Mouse (Mus musculus) T-helper 17 cell (primary cell): ENCODE measurements around the gene Ear10.
"Not testable (repeated sequence)": the region's sequence is repeated elsewhere in the genome, so short reads cannot be mapped to it uniquely, and the experiment has no call there.

Experiments
- in situ Hi-C, 2 experiments: fragments of 300-600 bp; cut with MboI, MseI; formaldehyde crosslinking; loops; 1 replicate in 1 of 2; 2 replicates in 1 of 2; pipeline ENCODE4 v1.15.1; 2025; ENCODE audit warnings: high pct_unique_total_duplicates in 2 of 2

Ear10 gene

DNA sequence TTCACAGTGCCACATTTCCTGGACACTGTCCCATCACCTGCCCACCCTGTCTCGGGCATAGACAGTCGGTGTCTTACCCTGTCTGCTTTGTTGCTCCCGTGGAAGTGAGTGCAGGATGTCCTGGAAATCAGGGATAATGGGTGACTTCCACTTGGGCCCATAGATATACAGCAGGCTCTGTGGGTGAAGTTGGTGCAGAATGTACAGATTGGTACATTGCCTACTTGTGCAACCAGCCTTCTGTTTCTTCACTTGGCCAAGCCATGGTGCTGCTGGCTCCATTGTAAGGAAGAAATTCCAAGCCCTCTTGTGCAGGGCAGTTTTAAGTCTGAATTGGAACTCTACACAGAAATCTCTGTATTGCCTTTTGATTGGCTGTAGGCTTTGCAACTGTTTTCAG lies at the start of gene Ear10:
Ear10 (minus strand) TSS at position 101 of the 400 bp plus-strand sequence.
- in situ Hi-C loops = loop anchor here in 1 of 2 experiments (5.0 kb wide), 2 partner anchors 51 to 59 kb away; no protein-coding TSS in a partner anchor

DNA sequence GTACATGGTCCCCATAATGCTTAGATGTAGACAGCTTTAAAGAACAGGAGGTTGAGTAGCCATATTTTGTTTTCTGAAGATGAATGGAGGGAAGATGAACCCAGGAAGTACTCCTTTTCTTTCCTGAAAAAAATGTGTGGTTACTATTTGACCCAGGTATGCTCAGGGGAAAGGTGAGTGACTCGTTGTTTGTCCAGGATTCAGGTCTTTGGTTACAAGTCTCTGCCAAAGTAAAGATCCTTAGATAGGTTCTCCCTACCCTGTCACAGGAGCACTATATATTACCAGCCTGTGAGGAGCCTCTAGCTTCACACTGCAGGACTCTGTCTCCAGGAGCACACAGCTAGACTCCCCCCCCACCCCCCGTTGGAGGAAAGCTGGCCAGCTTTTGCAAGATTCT lies 33.4 kb upstream of the Ear10 start, which contains the start of gene Ang5:
Ang5 (plus strand) TSS at position 301 of the 400 bp plus-strand sequence.
- in situ Hi-C loops = loop anchor here in 1 of 2 experiments (10.0 kb wide), 1 partner anchor 48 kb away; the partner anchor contains the start of gene Ang6

DNA sequence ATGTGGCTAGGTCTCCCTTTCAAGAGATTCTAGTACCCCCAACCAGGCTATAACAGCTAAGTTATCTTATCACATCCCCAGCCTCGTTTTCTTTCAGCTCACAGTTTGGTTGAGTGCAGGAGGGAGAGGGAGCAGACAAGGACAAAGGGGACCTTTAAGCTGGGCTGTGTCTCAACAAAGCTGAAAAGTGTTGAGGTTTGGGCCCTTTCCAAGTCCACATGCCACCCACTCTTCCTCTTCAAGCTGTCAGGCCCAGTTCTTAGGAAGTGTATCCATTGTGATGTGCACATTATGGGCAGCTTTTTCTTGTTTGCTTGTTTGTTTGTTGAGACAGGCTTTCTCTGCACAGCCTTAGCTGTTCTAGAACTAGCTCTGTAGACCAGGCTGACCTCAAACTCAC lies 31.7 kb upstream of the Ear10 start:
- in situ Hi-C loops = loop anchor here in 1 of 2 experiments (10.0 kb wide), 1 partner anchor 50 kb away; the partner anchor contains the start of gene Ang6

DNA sequence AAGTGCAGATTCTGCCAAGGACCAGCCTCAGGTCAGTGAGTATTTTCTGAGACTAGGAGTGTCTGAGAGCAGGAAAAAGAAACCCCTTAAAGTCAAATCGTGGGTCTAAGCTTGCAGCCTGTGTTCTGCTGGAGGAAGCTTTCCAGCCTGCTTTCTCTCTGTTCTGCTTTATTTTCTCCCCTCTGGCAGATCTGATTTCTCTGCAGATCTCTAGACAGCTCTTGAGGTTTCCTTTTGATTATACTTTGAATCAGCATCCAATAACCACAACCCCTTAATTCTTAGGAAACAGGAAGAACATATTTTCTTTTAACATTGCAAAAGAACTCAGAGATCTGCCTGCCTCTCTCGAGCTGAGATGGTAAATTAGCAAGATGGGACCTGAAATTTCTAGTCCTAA lies 30.0 kb upstream of the Ear10 start:
- in situ Hi-C loops = loop anchor here in 1 of 2 experiments (10.0 kb wide), 1 partner anchor 51 kb away; the partner anchor contains the start of gene Ang6

DNA sequence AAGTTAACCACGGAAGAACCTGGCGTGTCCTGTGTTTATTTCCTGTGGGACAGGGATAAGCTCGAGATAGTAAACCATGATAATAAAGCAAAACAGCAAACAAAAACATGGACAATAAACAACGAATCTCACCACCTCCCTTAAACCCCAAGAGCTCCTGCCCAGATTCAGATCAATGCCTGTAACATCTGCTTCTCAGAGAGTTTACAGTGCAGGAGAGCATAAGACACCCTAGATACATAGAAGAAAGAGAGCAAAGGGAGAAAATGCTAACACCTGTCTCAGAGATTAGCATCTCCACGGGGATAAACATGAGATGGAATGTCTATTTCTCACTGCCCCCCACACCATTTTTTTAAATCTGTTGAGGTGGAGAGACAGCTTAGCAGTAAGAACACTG lies 10.0 kb upstream of the Ear10 start:
- in situ Hi-C loops = not testable (repeated sequence)

DNA sequence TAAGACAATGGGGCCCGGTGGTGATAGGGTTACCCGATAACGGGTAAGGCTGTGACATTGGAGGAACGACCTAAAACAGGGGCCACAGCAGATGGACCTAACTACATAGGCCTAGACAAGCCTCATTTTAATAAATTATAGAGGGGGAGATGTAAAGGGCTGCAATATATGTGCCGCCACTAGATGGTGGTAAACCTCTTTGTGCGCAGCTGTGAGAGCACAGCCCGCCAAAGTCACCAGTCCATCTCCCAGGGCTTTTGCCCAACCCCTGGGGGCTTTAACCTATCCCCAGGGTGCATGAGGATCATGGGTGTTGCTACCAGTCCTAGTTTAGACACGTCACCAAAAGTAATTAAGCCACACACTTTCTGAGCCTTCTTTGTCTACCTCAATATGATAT lies 9.6 kb upstream of the Ear10 start:
- in situ Hi-C loops = not testable (repeated sequence)

DNA sequence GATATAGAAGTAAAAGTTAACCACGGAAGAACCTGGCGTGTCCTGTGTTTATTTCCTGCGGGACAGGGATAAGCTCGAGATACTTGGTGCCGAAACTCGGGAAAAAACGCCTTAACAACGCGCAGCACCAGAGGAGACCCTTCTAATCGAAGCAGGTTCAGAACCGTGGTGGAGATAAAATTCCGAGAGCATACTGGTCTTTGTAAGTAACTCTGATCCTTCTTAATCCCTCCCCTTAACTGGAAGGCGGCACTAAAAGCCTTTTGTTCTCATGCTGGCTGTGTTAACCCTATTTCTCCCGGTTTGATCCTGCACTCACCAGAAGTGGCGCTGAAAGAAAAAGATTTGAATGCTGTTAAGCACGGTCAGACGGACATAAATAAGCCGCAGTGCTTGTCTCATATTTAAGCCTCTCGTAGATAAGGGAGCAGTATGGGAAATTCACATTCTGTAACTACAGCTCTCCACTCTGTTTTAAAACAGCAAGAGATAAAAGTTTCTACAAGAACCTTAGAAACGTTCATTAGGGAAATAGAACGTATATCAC lies 2.1 kb upstream of the Ear10 start:
- in situ Hi-C loops = not testable (repeated sequence)

DNA sequence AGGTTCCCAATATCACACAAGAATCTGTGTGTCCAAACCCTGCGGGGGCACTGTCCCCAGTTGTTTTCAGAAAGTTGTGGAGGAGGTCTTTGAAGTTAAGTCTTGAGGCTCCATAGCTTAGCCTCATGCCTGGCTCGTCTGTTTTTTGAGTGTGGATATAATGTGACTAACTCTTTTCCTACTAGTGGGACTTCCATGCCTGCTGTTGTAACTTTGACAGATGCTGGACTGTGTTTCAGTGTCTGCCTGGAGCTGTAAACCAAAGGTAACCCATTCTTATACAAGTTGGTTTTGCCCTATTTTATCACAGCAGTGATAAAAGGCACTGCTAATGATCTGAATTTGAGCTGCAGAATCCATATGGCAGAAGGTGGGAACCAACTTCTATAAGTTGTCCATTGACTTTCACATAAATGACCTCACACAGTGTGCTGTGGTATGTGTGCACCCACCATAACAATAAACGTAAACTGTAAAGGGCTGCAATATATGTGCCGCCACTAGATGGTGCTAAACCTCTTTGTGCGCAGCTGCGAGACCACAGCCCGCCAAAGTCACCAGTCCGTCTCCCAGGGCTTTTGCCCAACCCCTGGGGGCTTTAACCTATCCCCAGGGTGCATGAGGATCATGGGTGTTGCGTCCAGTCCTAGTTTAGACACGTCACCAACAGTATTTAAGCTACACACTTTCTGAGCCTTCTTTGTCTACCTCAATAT lies 1.5 kb upstream of the Ear10 start, which contains the start of gene Gm8113:
Gm8113 (plus strand) TSS at position 703 of the 716 bp plus-strand sequence.
- in situ Hi-C loops = loop anchor here in 1 of 2 experiments (5.0 kb wide), 2 partner anchors 53 to 57 kb away; no protein-coding TSS in a partner anchor

DNA sequence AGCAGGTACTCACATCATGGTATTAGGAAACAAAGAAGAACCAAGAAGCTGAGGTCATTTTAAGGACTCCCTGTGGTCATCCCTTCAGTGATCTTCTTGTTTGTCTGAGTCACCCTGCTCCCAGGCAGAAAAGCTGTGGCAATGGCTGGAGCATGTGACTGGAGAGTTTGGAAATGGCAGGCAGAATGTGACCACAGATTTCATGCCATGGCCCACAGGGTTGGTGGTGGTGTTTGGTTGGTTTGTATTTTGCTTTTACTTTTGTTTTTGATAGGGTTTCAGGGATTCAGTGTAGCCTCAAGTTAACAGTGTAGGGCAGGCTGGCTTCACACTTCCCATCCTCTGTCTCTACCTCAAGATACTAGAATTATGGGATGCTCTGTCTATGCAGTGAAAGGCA lies 5.1 kb downstream of the Ear10 start:
- in situ Hi-C loops = not testable (repeated sequence)

DNA sequence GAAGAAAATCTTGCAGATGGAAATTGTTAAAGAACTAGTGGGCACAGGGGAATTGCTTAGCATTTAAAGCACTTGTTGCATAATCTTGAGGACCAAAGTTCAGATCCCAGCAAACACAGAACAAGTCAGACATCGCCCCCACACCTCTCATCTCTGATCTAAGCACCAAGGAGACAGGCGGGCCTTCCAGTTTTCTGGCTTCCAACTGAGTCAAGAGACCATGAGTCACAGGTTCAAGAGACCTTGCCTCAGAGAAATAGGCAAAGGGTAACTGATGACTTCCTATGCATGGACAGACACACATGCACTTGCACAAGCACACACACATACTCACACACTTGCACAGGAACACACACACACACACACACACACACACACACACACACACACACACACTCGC lies 24.8 kb downstream of the Ear10 start:
- in situ Hi-C loops = not testable (repeated sequence)

DNA sequence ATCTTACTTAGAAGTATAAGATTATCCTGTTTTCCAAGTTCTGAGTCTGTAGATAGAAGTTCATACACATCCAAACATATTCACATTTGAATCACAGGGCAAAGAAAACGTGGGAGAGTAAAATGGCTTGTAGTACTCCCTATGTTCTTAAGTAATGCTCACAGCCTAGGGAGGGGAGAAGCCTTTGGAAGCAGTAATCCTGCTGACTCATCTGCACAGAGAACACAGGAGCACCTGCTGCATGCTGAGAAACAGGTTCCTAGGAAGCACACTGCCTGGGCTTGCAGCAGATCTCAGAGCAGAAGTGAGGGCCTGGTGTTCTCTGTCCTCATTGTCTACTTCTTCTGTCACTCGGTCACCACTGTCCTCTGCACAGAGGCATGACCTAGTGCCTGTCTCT lies 28.0 kb downstream of the Ear10 start:
- in situ Hi-C loops = not testable (repeated sequence)

DNA sequence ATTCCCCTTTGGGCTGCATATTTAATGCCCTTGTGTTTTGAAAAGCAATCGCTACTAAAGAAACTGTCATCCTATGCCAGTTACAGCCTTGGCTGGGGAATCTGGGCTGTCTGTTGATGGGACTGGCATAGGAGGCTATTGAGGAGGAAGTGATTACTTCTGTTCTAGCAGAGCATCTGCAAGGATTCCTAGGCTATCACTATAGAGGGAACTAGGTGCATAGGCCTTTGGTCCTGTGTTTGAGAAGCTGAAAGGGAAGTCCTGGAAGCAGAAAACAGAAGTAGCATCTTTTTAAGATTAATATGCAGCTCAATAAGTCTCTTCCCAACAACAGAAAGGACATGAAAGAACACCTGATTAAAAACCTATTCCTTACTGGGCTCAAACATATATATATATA lies 32.1 kb downstream of the Ear10 start:
- in situ Hi-C loops = not testable (repeated sequence)

DNA sequence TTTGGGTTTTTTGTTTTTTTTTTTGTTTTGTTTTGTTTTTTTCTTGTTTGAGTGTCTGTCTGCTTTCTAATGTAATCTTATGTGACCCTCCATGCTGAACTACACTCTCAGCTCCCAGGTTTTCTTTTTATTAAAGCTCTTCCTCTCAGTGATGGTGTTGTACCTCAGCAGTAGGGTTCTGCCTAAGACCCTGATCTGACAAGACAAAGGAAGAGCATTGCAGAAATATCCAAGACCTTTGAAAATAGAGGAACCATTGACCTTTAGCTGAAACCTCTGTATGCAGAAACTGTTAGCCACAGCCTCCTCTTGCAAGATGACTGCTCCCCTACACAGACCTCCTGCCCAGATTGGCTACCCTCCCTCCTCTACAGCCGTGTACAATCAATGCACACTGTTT lies 37.1 kb downstream of the Ear10 start:
- in situ Hi-C loops = loop anchor here in 1 of 2 experiments (5.0 to 10.0 kb wide), 2 partner anchors 54 to 209 kb away; no protein-coding TSS in a partner anchor

DNA sequence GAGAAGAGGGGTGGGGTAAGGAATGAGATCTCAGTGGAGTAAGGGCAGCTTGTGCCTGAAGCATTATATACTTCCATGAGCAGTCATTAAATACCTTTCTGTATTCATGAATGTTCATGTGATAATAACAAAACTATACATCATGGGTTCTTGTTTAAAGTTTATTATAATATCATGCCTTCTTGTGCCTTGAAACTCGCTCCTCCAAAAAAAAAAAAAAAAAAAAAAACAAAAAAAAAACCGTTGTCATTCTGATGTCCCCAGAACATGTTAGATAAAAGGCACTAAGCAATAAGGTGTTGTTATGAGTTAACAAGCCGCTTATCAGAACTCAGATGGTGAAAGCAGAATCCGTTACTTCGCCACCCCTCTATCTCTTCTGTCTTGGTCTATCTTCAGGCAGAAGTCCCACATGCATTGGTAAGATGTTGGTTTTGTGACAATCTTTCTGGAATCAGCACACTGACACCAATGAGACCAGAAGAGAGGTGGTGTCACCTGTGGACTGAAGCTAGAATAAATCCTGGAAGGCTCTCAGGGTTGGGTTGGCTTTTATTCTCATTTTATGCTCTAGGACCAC lies 43.3 kb downstream of the Ear10 start:
- in situ Hi-C loops = loop anchor here (5.0 to 10.0 kb wide), 2 partner anchors 58 to 215 kb away; no protein-coding TSS in a partner anchor

DNA sequence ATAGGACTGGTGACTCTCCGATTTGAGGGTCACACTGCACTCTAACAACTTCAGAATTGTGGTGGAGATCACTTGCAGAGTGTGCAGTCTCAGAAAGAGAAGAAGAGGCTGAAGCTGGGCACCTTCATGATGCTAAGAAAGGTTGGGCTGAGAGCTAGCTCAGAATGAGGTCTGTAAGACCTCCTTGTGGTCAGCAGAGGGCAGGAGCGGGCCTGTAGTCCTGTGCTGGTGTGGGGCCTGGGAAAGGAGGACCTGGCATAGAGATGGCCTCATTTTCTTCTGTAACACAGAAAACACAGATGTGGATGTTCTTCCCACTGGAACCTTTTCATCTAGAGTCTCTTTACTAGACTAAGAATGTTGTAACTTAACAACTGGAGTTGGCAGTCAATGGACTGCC lies 45.6 kb downstream of the Ear10 start:
- in situ Hi-C loops = loop anchor here in 1 of 2 experiments (5.0 kb wide), 1 partner anchor 55 kb away; no protein-coding TSS in a partner anchor

DNA sequence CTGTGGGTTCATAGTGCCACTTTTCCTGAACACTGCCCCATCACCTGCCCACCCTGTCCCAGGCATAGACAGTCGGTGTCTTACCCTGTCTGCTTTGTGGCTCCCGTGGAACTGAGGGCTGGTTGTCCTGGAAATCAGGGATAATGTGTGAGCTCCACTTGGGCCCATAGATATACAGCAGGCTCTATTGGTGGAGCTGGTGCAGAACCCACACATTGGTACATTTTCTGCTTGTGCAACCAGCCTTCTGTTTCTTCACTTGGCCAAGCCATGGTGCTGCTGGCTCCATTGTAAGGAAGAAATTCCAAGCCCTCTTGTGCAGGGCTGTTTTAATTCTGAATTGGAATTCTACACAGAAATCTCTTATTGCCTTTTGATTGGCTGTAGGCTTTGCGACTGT lies 47.9 kb downstream of the Ear10 start, which contains the start of gene Ear1:
Ear1 (minus strand) TSS at position 101 of the 400 bp plus-strand sequence.
- in situ Hi-C loops = loop anchor here in 1 of 2 experiments (5.0 kb wide), 1 partner anchor 53 kb away; no protein-coding TSS in a partner anchor

DNA sequence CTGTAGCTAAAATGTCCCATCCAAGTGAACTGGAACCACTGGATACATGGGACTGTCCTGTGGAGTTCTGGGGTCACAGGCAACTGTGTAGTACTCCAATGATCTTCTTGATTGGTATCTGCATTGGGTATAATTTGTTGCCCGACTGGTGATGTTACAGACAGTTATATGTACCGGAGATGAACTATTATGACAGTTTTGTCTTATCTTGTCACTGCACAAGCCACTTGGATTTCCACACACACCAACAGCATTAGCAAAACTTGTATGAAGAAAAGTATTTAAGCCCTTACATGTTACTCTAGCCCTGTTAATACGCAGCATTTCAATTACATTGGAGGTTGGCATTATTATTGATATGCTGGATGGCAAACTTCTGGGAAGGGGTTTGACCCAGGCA lies 48.5 kb downstream of the Ear10 start:
- in situ Hi-C loops = loop anchor here in 1 of 2 experiments (5.0 kb wide), 2 partner anchors 47 to 53 kb away; partner anchors contain the start of gene Ear10
